Mouse (Mus musculus): ENCODE measurements around the gene Reep1. TPM values are rescaled to one million over a fixed set of nuclear protein-coding genes. Genes with fewer than 3 reads are reported as not detected.

Reep1 gene
- polyA plus RNA-seq, 1 experiment from 2014 or later = 16.8 TPM

GRCm38 (mm10) chr6:71823961-71824360, 116.6 kb downstream of the Reep1 start:
- no peak overlapping the region for H3K27ac ChIP-seq (ENCODE audit: low read length)
- no peak; the same call in 1 of the 2 replicates for ATAC-seq (ENCODE audit: insufficient number of reproducible peaks, insufficient read depth, low FRiP score, low read depth)
- WGBS = 24% methylated on average over 3 of the region's 3 CpGs
- peak overlapping the region; percentile 52; the same call in 1 of the 2 replicates for H3K9ac ChIP-seq (replicated peaks; ENCODE audit: low read depth, low read length)
- no peaks in the 10 kb centered on the region for H3K36me3 ChIP-seq (ENCODE audit: control insufficient read depth, insufficient read depth, low read length)
- peak overlapping the region; percentile 73 for H3K4me2 ChIP-seq (replicated peaks; ENCODE audit: low read depth, low read length)
- H3K9me3 ChIP-seq (ENCODE audit: control insufficient read depth, low read depth, low read length) = no peaks in the 10 kb centered on the region
- 0 out of 2 replicates have a peak, but pooled peaks cover 6% of the 10 kb centered on the region for H3K4me1 ChIP-seq (ENCODE audit: control insufficient read depth, insufficient read depth, low read length)
- no peaks in the 10 kb centered on the region for H3K27me3 ChIP-seq (ENCODE audit: control insufficient read depth, insufficient read depth, low read length)
- peak overlapping the region; percentile 75 for H3K4me3 ChIP-seq (ENCODE audit: low read depth, low read length)

GRCm38 (mm10) chr6:71826869-71827268, 119.5 kb downstream of the Reep1 start, which contains the start of gene Mrpl35:
TSS of gene Mrpl35 (minus strand) at chr6:71826969.
- Histone ChIP-seq H3K27me3 (ENCODE audit: control insufficient read depth, insufficient read depth, low read length) (no peaks in the 10 kb centered on the region), H3K4me3 (ENCODE audit: low read depth, low read length) (no peak within 1 kb of the TSS), H3K4me2 (replicated peaks; ENCODE audit: low read depth, low read length) (no peak within 1 kb of the TSS), H3K27ac (ENCODE audit: low read length) (no peak within 1 kb of the TSS), H3K9me3 (ENCODE audit: control insufficient read depth, low read depth, low read length) (no peaks in the 10 kb centered on the region), H3K9ac (replicated peaks; ENCODE audit: low read depth, low read length) (no peak within 1 kb of the TSS), H3K36me3 (ENCODE audit: control insufficient read depth, insufficient read depth, low read length) (no peaks in the 10 kb centered on the region), H3K4me1 (ENCODE audit: control insufficient read depth, insufficient read depth, low read length) (0 out of 2 replicates have a peak, but pooled peaks cover 6% of the 10 kb centered on the region)
- no peak for ATAC-seq (ENCODE audit: insufficient number of reproducible peaks, insufficient read depth, low FRiP score, low read depth)
- 30% methylated on average over 1 of the region's 1 CpGs for WGBS

- Histone ChIP-seq H3K36me3 (ENCODE audit: control insufficient read depth, insufficient read depth, low read length) (no peaks in the 10 kb centered on the region; the same call in 1 of the 2 replicates), H3K27ac (ENCODE audit: low read length) (no peak overlapping the region), H3K4me1 (ENCODE audit: control insufficient read depth, insufficient read depth, low read length) (peaks cover 6% of the 10 kb centered on the region), H3K4me3 (ENCODE audit: low read depth, low read length) (no peak overlapping the region), H3K4me2 (replicated peaks; ENCODE audit: low read depth, low read length) (no peak overlapping the region), H3K9me3 (ENCODE audit: control insufficient read depth, low read depth, low read length) (no peaks in the 10 kb centered on the region), H3K9ac (replicated peaks; ENCODE audit: low read depth, low read length) (no peak overlapping the region), H3K27me3 (ENCODE audit: control insufficient read depth, insufficient read depth, low read length) (no peaks in the 10 kb centered on the region)
- no peak for ATAC-seq (ENCODE audit: insufficient number of reproducible peaks, insufficient read depth, low FRiP score, low read depth)
- 87% methylated on average over 9 of the region's 9 CpGs for WGBS
These were observed 122.4 kb downstream of the Reep1 start for GRCm38 (mm10) chr6:71829768-71830167.

- ATAC-seq (ENCODE audit: insufficient number of reproducible peaks, insufficient read depth, low FRiP score, low read depth) = peak; percentile 99
- H3K4me1 ChIP-seq (ENCODE audit: control insufficient read depth, insufficient read depth, low read length) = peaks cover 6% of the 10 kb centered on the region
- no peaks in the 10 kb centered on the region; the same call in 1 of the 2 replicates for H3K36me3 ChIP-seq (ENCODE audit: control insufficient read depth, insufficient read depth, low read length)
- H3K4me3 ChIP-seq (ENCODE audit: low read depth, low read length) = peak within 1 kb of the TSS; percentile 88
- under 1% methylated on average over 64 of the region's 64 CpGs for WGBS
- H3K9ac ChIP-seq (replicated peaks; ENCODE audit: low read depth, low read length) = peak within 1 kb of the TSS; percentile 64
- no peaks in the 10 kb centered on the region for H3K27me3 ChIP-seq (ENCODE audit: control insufficient read depth, insufficient read depth, low read length)
- no peaks in the 10 kb centered on the region for H3K9me3 ChIP-seq (ENCODE audit: control insufficient read depth, low read depth, low read length)
- H3K4me2 ChIP-seq (replicated peaks; ENCODE audit: low read depth, low read length) = peak within 1 kb of the TSS; percentile 80
- H3K27ac ChIP-seq (ENCODE audit: low read length) = peak within 1 kb of the TSS; percentile 86
These were observed 123.6 kb downstream of the Reep1 start, which contains the start of gene Immt for GRCm38 (mm10) chr6:71830690-71831580. TSS of gene Immt (plus strand) at chr6:71831331.

GRCm38 (mm10) chr6:71831581-71831960, 124.2 kb downstream of the Reep1 start:
- peaks cover 6% of the 10 kb centered on the region for H3K4me1 ChIP-seq (ENCODE audit: control insufficient read depth, insufficient read depth, low read length)
- under 1% methylated on average over 21 of the region's 21 CpGs for WGBS
- H3K4me2 ChIP-seq (replicated peaks; ENCODE audit: low read depth, low read length) = peak overlapping the region; percentile 80
- no peaks in the 10 kb centered on the region; the same call in 1 of the 2 replicates for H3K36me3 ChIP-seq (ENCODE audit: control insufficient read depth, insufficient read depth, low read length)
- H3K9me3 ChIP-seq (ENCODE audit: control insufficient read depth, low read depth, low read length) = no peaks in the 10 kb centered on the region
- peak overlapping the region; percentile 88 for H3K4me3 ChIP-seq (ENCODE audit: low read depth, low read length)
- peak overlapping the region; percentile 86 for H3K27ac ChIP-seq (ENCODE audit: low read length)
- H3K9ac ChIP-seq (replicated peaks; ENCODE audit: low read depth, low read length) = peak overlapping the region; percentile 64
- no peaks in the 10 kb centered on the region for H3K27me3 ChIP-seq (ENCODE audit: control insufficient read depth, insufficient read depth, low read length)
- peak; percentile 99 for ATAC-seq (ENCODE audit: insufficient number of reproducible peaks, insufficient read depth, low FRiP score, low read depth)

GRCm38 (mm10) chr6:71836811-71837210, 129.4 kb downstream of the Reep1 start:
- 67% methylated on average over 2 of the region's 2 CpGs for WGBS
- Histone ChIP-seq H3K27me3 (ENCODE audit: control insufficient read depth, insufficient read depth, low read length) (no peaks in the 10 kb centered on the region), H3K4me3 (ENCODE audit: low read depth, low read length) (no peak overlapping the region), H3K9me3 (ENCODE audit: control insufficient read depth, low read depth, low read length) (no peaks in the 10 kb centered on the region), H3K4me1 (ENCODE audit: control insufficient read depth, insufficient read depth, low read length) (peaks cover 6% of the 10 kb centered on the region), H3K9ac (replicated peaks; ENCODE audit: low read depth, low read length) (no peak overlapping the region), H3K36me3 (ENCODE audit: control insufficient read depth, insufficient read depth, low read length) (no peaks in the 10 kb centered on the region; the same call in 1 of the 2 replicates), H3K27ac (ENCODE audit: low read length) (no peak overlapping the region), H3K4me2 (replicated peaks; ENCODE audit: low read depth, low read length) (no peak overlapping the region)
- no peak for ATAC-seq (ENCODE audit: insufficient number of reproducible peaks, insufficient read depth, low FRiP score, low read depth)

GRCm38 (mm10) chr6:71839815-71840214, 132.5 kb downstream of the Reep1 start:
- H3K27me3 ChIP-seq (ENCODE audit: control insufficient read depth, insufficient read depth, low read length) = no peaks in the 10 kb centered on the region
- H3K36me3 ChIP-seq (ENCODE audit: control insufficient read depth, insufficient read depth, low read length) = no peaks in the 10 kb centered on the region; the same call in 1 of the 2 replicates
- no peak overlapping the region for H3K4me2 ChIP-seq (replicated peaks; ENCODE audit: low read depth, low read length)
- H3K9me3 ChIP-seq (ENCODE audit: control insufficient read depth, low read depth, low read length) = no peaks in the 10 kb centered on the region
- H3K9ac ChIP-seq (replicated peaks; ENCODE audit: low read depth, low read length) = no peak overlapping the region
- no peak for ATAC-seq (ENCODE audit: insufficient number of reproducible peaks, insufficient read depth, low FRiP score, low read depth)
- H3K4me1 ChIP-seq (ENCODE audit: control insufficient read depth, insufficient read depth, low read length) = no peaks in the 10 kb centered on the region
- H3K4me3 ChIP-seq (ENCODE audit: low read depth, low read length) = no peak overlapping the region
- no peak overlapping the region for H3K27ac ChIP-seq (ENCODE audit: low read length)

GRCm38 (mm10) chr6:71840597-71841290, 133.4 kb downstream of the Reep1 start:
- 94% methylated on average over 1 of the region's 1 CpGs for WGBS
- Histone ChIP-seq H3K36me3 (ENCODE audit: control insufficient read depth, insufficient read depth, low read length) (no peaks in the 10 kb centered on the region), H3K9me3 (ENCODE audit: control insufficient read depth, low read depth, low read length) (no peaks in the 10 kb centered on the region), H3K27me3 (ENCODE audit: control insufficient read depth, insufficient read depth, low read length) (no peaks in the 10 kb centered on the region), H3K4me1 (ENCODE audit: control insufficient read depth, insufficient read depth, low read length) (no peaks in the 10 kb centered on the region), H3K4me2 (replicated peaks; ENCODE audit: low read depth, low read length) (no peak overlapping the region), H3K4me3 (ENCODE audit: low read depth, low read length) (no peak overlapping the region), H3K9ac (replicated peaks; ENCODE audit: low read depth, low read length) (no peak overlapping the region), H3K27ac (ENCODE audit: low read length) (no peak overlapping the region)
- no peak for ATAC-seq (ENCODE audit: insufficient number of reproducible peaks, insufficient read depth, low FRiP score, low read depth)
